Mouse (Mus musculus) C2C12 (cell line): ENCODE measurements around the gene Sepsecs.

Experiments used
- CTCF ChIP-seq: IDR thresholded peaks from one replicate; pipeline ENCODE4 v1.5.1; 2011; ENCODE audit not compliant: control insufficient read depth, insufficient read depth, insufficient read length
- FOSL1 ChIP-seq: IDR thresholded peaks from one replicate; pipeline ENCODE4 v1.8.0; 2011; ENCODE audit warnings: mild to moderate bottlenecking, low read length; ENCODE audit not compliant: poor library complexity, insufficient read depth, severe bottlenecking
- MAX ChIP-seq: IDR thresholded peaks from one replicate; pipeline ENCODE4 v1.6.1; 2011; ENCODE audit warnings: mild to moderate bottlenecking, control low read depth
- MYOD1 ChIP-seq: IDR thresholded peaks from one replicate; pipeline ENCODE4 v1.6.1; 2011; ENCODE audit warnings: low read depth; ENCODE audit not compliant: control insufficient read depth, insufficient read length
- MYOG ChIP-seq: IDR thresholded peaks from one replicate; pipeline ENCODE4 v1.6.1; 2011; ENCODE audit not compliant: control insufficient read depth, insufficient read length; ENCODE audit errors: extremely low read depth
- USF1 ChIP-seq: IDR thresholded peaks from one replicate; pipeline ENCODE4 v1.6.1; 2011; ENCODE audit warnings: low read depth, mild to moderate bottlenecking, control low read depth, moderate library complexity

DNA sequence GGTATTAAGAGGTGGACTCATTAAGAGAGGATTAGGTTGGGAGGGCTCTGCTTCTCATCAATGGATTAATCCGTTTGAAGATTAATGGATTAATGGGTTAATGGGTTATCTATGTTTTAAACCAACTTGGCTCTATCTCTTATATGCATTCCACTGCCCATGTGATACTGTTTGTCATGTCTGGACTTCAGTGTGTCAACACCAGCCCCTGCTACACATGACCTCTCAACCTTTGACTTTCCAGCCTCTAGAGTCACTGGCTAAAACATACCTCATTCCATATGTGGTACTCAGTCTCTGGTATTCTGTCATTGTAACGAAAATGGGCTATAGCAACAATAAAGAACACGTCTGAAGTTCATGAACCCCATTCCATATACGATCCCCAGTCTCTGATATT lies 11.6 kb upstream of the Sepsecs start:
- no peak for TF ChIP-seq USF1
- TF ChIP-seq CTCF: no peak
- TF ChIP-seq FOSL1: no peak
- no peak for TF ChIP-seq MYOG
- no peak for TF ChIP-seq MAX
- TF ChIP-seq MYOD1: no peak
